ENCODE assay signal across 13 mouse cellular contexts in genomic region chr5:115040756-115041155, GRCm38 (mm10). TPM values are rescaled to one million over a fixed set of nuclear protein-coding genes. Genes with fewer than 3 reads are reported as not detected.
DNase-seq lines count a peak whose midpoint lies in the region; ATAC-seq and TF ChIP-seq lines count a peak whose summit lies in the region.
"Had no signal": no experiment of that assay in that cellular context is flagged by ENCODE, and none has a peak within 500 bp of the region (broad histone marks: within the 10 kb centered on the region; RNA-seq: fewer than 3 reads in every experiment).

No protein-coding gene starts in this region.

- H3K4me3 ChIP-seq in embryonic facial prominence, embryonic 14.5 days (ENCODE audit: low read depth, low read length): no peak overlapping the region
- H3K4me3 ChIP-seq in embryonic facial prominence, embryonic 10.5 days: no peak overlapping the region
- no peak overlapping the region for H3K4me3 ChIP-seq in heart, postnatal 0 days (ENCODE audit: low read depth, low read length)
- H3K4me3 ChIP-seq in left cerebral cortex, adult 2 months: no peak overlapping the region
- H3K4me3 ChIP-seq: embryonic facial prominence, embryonic 12.5 days; limb, embryonic 12.5 days had no signal

- H3K36me3 ChIP-seq in embryonic facial prominence, embryonic 14.5 days (ENCODE audit: control insufficient read depth, insufficient read depth, low read length): no peaks in the 10 kb centered on the region
- H3K36me3 ChIP-seq in embryonic facial prominence, embryonic 10.5 days (replicated peaks): peaks cover 13% of the 10 kb centered on the region
- H3K36me3 ChIP-seq in heart, postnatal 0 days (replicated peaks; ENCODE audit: control insufficient read depth, insufficient read depth, low read length): 0 out of 2 replicates have a peak, but pooled peaks cover 3% of the 10 kb centered on the region

- 65% methylated on average over 4 of the region's 4 CpGs for WGBS in embryonic facial prominence, embryonic 14.5 days
- 91% methylated on average over 4 of the region's 4 CpGs for WGBS in embryonic facial prominence, embryonic 10.5 days
- 9% methylated on average over 4 of the region's 4 CpGs for WGBS in heart, postnatal 0 days

- intact Hi-C loops in left cerebral cortex, postnatal 36 days (cut with DNase I): no loop called here
- intact Hi-C loops in left cerebral cortex, adult 2 months (cut with DNase I): no loop called here

- no peaks in the 10 kb centered on the region for H3K9me3 ChIP-seq in embryonic facial prominence, embryonic 14.5 days (ENCODE audit: control insufficient read depth, low read length)
- H3K9me3 ChIP-seq in embryonic facial prominence, embryonic 10.5 days: no peaks in the 10 kb centered on the region
- no peaks in the 10 kb centered on the region for H3K9me3 ChIP-seq in heart, postnatal 0 days (replicated peaks; ENCODE audit: control insufficient read depth, low read length)
- H3K9me3 ChIP-seq: embryonic facial prominence, embryonic 12.5 days; limb, embryonic 12.5 days had no signal

- no peaks in the 10 kb centered on the region for H3K4me1 ChIP-seq in embryonic facial prominence, embryonic 14.5 days (ENCODE audit: control insufficient read depth, insufficient read depth, low read length)
- peaks cover 5% of the 10 kb centered on the region; the same call in 1 of the 2 replicates for H3K4me1 ChIP-seq in embryonic facial prominence, embryonic 10.5 days
- 0 out of 2 replicates have a peak, but pooled peaks cover 6% of the 10 kb centered on the region for H3K4me1 ChIP-seq in heart, postnatal 0 days (ENCODE audit: control insufficient read depth, insufficient read depth)
- H3K4me1 ChIP-seq: embryonic facial prominence, embryonic 12.5 days had no signal

- no peak for TF ChIP-seq CTCF in heart, postnatal 0 days (IDR thresholded peaks at IDR 0.05; ENCODE audit: low read depth)
- TF ChIP-seq CTCF in left cerebral cortex, adult 2 months (IDR thresholded peaks at IDR 0.05): no peak

- peak; percentile 45 for DNase-seq in embryonic facial prominence, embryonic 14.5 days (ENCODE audit: low spot score)
- DNase-seq in embryonic facial prominence, embryonic 10.5 days (ENCODE audit: low spot score): no peak
- DNase-seq in right cerebral cortex, adult 18-20 months: peak; percentile 16
- DNase-seq in right cerebral cortex, postnatal 25 days: no peak
- DNase-seq in heart, postnatal 0 days (ENCODE audit: low spot score): no peak
- DNase-seq in left cerebral cortex, postnatal 36 days (ENCODE audit: low spot score in 2 of 2): no peak
- DNase-seq in left cerebral cortex, adult 2 months (ENCODE audit: extremely low spot score in 1 of 2, low spot score in 2 of 2): no peak
- no peak for DNase-seq in urinary bladder, adult 2 months (ENCODE audit: low spot score)

- ATAC-seq in embryonic facial prominence, embryonic 14.5 days (ENCODE audit: low read depth): no peak
- no peak for ATAC-seq in heart, postnatal 0 days (ENCODE audit: insufficient read depth, low read depth)

- no peak for TF ChIP-seq EP300 in heart, postnatal 0 days (IDR thresholded peaks at IDR 0.05; ENCODE audit: low read depth)

- no peak overlapping the region; the same call in 1 of the 2 replicates for H3K27ac ChIP-seq in embryonic facial prominence, embryonic 14.5 days (replicated peaks; ENCODE audit: low read depth, low read length)
- H3K27ac ChIP-seq in embryonic facial prominence, embryonic 10.5 days (replicated peaks): no peak overlapping the region
- H3K27ac ChIP-seq in heart, postnatal 0 days (ENCODE audit: low read depth): peak overlapping the region; percentile 30; the same call in 1 of the 2 replicates
- no peak overlapping the region; the same call in 1 of the 2 replicates for H3K27ac ChIP-seq in left cerebral cortex, adult 2 months
- H3K27ac ChIP-seq: embryonic facial prominence, embryonic 12.5 days; limb, embryonic 12.5 days had no signal

- H3K4me2 ChIP-seq in embryonic facial prominence, embryonic 14.5 days (ENCODE audit: low read depth, low read length): no peak overlapping the region
- no peak overlapping the region for H3K4me2 ChIP-seq in heart, postnatal 0 days (ENCODE audit: low read depth, low read length)
- H3K4me2 ChIP-seq: embryonic facial prominence, embryonic 12.5 days; limb, embryonic 12.5 days had no signal

- no peak overlapping the region for H3K9ac ChIP-seq in embryonic facial prominence, embryonic 14.5 days (ENCODE audit: low read depth, low read length)
- H3K9ac ChIP-seq in heart, postnatal 0 days (replicated peaks; ENCODE audit: low read depth, low read length): 0 out of 2 replicates have a peak overlapping the region, but pooled peaks have one; percentile 20
- H3K9ac ChIP-seq: embryonic facial prominence, embryonic 12.5 days; limb, embryonic 12.5 days had no signal

- H3K27me3 ChIP-seq in embryonic facial prominence, embryonic 14.5 days (replicated peaks; ENCODE audit: control insufficient read depth, insufficient read depth, low read length): no peaks in the 10 kb centered on the region
- no peaks in the 10 kb centered on the region for H3K27me3 ChIP-seq in embryonic facial prominence, embryonic 10.5 days (replicated peaks; ENCODE audit: low read depth, poor library complexity, severe bottlenecking)
- no peaks in the 10 kb centered on the region for H3K27me3 ChIP-seq in heart, postnatal 0 days (ENCODE audit: control insufficient read depth, insufficient read depth, low read length)
- H3K27me3 ChIP-seq: embryonic facial prominence, embryonic 12.5 days; limb, embryonic 12.5 days had no signal

RNA-seq across cellular contexts. Expression of gene Sppl3, which starts 29.8 kb away (rescaled TPM):
- polyA plus RNA-seq in embryonic facial prominence, embryonic 14.5 days (2014; fragmentation: Nextera tagmentation; extraction: Ambion mirVana): 25.6 and 25.7 TPM in 2 replicates
- polyA plus RNA-seq in embryonic facial prominence, embryonic 10.5 days (2016; fragmentation: Nextera tagmentation; extraction: Ambion mirVana): 12.5 and 13.1 TPM in 2 replicates
- 65.6 and 68.7 TPM in 2 replicates for total RNA-seq in heart, postnatal 0 days (2014; rRNA removed; ENCODE audit: low replicate concordance)
- 6.8 and 7.2 TPM in 2 replicates for polyA plus RNA-seq in heart, postnatal 0 days (2015; fragmentation: Nextera tagmentation; extraction: Ambion mirVana)
- total RNA-seq in left cerebral cortex, postnatal 36 days (2021): 10 to 100 TPM; 87.1 to 96.8 TPM
- 10 to 100 TPM; 85.2 to 87.0 TPM for total RNA-seq in left cerebral cortex, adult 2 months (2021)
- polyA plus RNA-seq in urinary bladder, adult 2 months (2012; rRNA removed): 62.5 and 63.9 TPM in 2 replicates

RNA-seq across cellular contexts. Expression of gene Gm10401, which starts 57.3 kb away (rescaled TPM):
- polyA plus RNA-seq in embryonic facial prominence, embryonic 14.5 days (2014; fragmentation: Nextera tagmentation; extraction: Ambion mirVana): 53.2 and 54.0 TPM in 2 replicates
- polyA plus RNA-seq in embryonic facial prominence, embryonic 10.5 days (2016; fragmentation: Nextera tagmentation; extraction: Ambion mirVana): 20.8 and 25.5 TPM in 2 replicates
- total RNA-seq in heart, postnatal 0 days (2014; rRNA removed; ENCODE audit: low replicate concordance): not detected in 2 replicates
- 13.3 and 14.4 TPM in 2 replicates for polyA plus RNA-seq in heart, postnatal 0 days (2015; fragmentation: Nextera tagmentation; extraction: Ambion mirVana)
- total RNA-seq in left cerebral cortex, postnatal 36 days (2021): not detected
- not detected for total RNA-seq in left cerebral cortex, adult 2 months (2021)
- polyA plus RNA-seq in urinary bladder, adult 2 months (2012; rRNA removed): 0.23 TPM in 1 of 2 replicates, not detected in the other
- total RNA-seq: hematopoietic stem cell, adult 5-6 weeks; monocyte, adult 5-6 weeks had no signal
- polyA plus RNA-seq: small intestine, adult 2 months had no signal

Comparison
In these comparisons a context has a peak if more than half of its experiments do, and no peak if none do; other contexts are left out.
1. DNase-seq: peak in embryonic facial prominence, embryonic 14.5 days (single experiment) and right cerebral cortex, adult 18-20 months (single experiment); none in embryonic facial prominence, embryonic 10.5 days (single experiment), right cerebral cortex, postnatal 25 days (single experiment), heart, postnatal 0 days (single experiment), left cerebral cortex, postnatal 36 days (0 of 2), left cerebral cortex, adult 2 months (0 of 2) and urinary bladder, adult 2 months (single experiment).
2. RNA of gene Gm10401, which starts 57.3 kb away (polyA plus RNA-seq): 53.2 to 54.0 TPM in embryonic facial prominence, embryonic 14.5 days, 20.8 to 25.5 TPM in embryonic facial prominence, embryonic 10.5 days and 13.3 to 14.4 TPM in heart, postnatal 0 days; 0.23 TPM in urinary bladder, adult 2 months; every median in the first group is over 10 times any median in the second.